Mouse (Mus musculus): ENCODE results near the gene Kif3b. TPM values are rescaled to one million over a fixed set of nuclear protein-coding genes. Genes with fewer than 3 reads are reported as not detected.
"Not testable (repeated sequence)": the region's sequence is repeated elsewhere in the genome, so short reads cannot be mapped to it uniquely, and the experiment has no call there.

Kif3b gene
- 1 to 10 TPM; 3.4 to 4.0 TPM for total RNA-seq (2021)
- long read RNA-seq, experiment 1, partial matches to known transcripts = 0 of 3 reads
- long read RNA-seq, experiment 1, other reads (novel, unspliced or antisense) = 3 of 3 reads
- long read RNA-seq, experiment 2, full-length matches to known transcripts = 1 of 7 reads
- long read RNA-seq, experiment 2, partial matches to known transcripts = 0 of 7 reads
- long read RNA-seq, experiment 2, other reads (novel, unspliced or antisense) = 6 of 7 reads

DNA sequence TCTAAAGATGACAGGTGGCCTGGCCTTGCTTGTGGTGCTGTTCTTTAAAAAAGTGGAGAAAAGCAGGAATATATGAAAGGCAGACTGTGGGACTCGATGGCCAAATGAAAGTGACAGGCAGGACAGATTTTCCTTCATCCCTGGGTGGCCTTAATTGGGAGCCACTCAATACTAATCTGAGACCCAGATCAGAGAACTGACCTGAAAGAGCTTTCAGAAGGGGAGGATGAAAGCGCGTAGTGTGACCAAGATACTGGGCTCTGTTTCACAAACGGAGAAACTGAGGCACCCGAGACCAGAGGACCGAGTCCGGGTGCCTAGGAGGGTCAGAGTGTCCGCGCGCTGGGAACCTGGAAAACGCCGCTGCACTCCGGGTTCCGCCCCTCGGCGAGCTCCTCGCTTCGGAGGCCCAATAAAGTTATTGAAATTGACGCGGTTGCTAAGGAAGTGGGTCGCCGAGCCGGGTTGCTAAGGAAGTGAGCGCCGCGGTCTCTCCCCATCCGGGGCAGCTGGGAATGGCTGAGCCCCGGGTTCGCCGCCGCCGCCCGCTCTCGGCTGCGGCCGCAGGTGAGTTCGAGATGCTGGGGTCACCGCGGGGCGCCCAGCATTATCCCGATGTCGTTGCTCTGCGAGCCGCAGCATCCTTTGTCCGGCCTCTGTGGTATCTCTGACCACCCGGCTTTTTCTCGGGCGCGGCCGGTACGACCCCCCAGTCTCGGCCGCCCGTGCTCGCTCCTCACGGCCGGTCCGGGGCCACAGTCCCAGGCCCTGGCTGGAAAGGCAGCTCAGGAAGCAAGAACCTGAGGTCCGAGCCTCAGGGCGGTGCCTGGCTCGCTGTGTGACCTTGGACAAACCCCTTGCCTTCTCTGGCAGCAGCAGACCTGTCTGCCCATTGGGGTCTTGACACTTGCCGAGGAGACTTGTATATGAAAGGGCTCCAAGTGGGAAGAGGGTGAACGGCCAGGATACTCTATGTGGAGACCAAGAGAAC, at the start of gene Kif3b:
Gene Kif3b, plus strand, starts transcription at position 476 of the 991 bp plus-strand sequence.
- DNase-seq = peak; percentile 84

DNA sequence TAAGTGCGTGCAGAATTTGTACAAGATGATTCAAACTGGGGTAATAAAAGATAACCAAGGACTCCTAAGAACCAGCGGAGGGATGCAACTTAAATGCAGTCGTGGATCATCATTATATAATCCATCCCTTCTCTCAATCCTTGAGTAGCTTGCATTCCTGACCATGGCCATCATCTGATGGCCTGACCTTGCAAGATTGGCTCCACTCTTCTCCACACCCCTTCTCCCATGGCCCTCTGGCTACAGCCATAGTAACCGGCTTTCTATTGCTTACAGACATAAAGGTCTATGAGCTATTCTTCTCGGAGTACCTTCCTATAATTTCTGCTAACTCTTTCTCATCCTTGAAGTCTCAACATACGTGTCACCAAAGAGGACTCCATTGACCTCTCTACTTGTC, 49.1 kb upstream of the Kif3b start:
- DNase-seq = no peak

GRCm38 (mm10) chr2:153249751-153250150, 41.5 kb upstream of the Kif3b start:
- no peak for DNase-seq

GRCm38 (mm10) chr2:153256604-153257003, 34.6 kb upstream of the Kif3b start:
- no peak for DNase-seq

- DNase-seq = no peak
Measured at GRCm38 (mm10) chr2:153259030-153259863, 32.0 kb upstream of the Kif3b start.

DNA sequence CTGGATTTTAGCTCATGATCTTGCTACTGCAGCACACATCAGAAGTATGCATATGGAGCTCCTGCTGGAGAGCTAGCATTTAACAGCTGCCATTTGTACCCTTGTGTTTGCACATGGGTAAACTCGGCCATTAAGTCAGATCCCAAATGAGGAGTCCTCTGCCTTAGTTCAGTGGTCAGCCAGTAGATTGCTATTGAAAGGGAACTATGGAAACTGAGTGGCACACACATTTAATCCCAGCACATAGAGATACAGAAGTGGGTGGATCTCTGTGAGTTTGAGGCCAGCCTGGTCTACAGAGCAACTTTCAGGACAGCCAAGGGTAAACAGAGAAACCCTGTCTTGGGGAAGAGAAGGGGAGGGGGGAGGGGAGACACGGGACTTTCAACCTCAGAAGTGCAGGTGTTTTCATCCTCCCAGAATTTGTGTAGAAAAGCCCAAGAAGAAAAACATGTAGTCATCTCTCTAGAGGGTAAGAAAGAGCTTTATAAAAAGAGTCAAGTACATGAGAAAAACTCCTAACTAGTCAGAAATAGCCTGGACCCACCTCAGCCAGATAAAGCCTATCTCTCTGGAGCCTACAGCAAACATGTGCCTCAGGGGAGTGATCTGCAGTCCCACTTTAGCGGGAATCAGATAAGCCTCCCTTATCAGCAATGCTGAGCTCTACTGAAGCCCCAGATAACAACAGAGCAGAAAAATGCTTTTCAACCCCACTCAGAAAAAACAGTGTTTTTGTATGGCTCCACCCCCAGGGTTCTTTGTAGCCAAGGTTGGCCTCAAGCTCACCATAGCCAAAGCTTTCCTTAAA, 31.1 kb upstream of the Kif3b start:
- no peak for DNase-seq

- DNase-seq = no peak
Measured at GRCm38 (mm10) chr2:153263053-153263452, 28.2 kb upstream of the Kif3b start.

DNA sequence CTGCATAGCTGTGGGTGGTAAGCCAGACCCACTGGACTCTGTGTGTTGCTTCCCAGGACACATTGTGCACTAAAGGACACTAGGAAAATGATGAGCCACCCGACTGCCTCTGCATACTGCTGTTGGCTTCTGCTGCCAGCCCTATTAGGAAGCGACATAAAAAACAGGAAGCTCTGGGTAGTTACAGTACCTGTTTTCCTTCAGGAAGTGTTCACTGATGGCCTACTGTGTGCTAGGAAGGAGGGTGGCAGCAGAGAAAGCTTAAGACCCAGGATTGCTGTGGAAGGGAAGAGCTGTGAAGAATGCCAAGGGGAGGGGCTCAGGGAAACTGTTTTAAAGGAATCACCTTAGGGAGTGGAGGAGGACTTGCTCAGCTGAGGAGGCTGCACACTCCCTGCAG, 23.9 kb upstream of the Kif3b start:
- DNase-seq = no peak

DNA sequence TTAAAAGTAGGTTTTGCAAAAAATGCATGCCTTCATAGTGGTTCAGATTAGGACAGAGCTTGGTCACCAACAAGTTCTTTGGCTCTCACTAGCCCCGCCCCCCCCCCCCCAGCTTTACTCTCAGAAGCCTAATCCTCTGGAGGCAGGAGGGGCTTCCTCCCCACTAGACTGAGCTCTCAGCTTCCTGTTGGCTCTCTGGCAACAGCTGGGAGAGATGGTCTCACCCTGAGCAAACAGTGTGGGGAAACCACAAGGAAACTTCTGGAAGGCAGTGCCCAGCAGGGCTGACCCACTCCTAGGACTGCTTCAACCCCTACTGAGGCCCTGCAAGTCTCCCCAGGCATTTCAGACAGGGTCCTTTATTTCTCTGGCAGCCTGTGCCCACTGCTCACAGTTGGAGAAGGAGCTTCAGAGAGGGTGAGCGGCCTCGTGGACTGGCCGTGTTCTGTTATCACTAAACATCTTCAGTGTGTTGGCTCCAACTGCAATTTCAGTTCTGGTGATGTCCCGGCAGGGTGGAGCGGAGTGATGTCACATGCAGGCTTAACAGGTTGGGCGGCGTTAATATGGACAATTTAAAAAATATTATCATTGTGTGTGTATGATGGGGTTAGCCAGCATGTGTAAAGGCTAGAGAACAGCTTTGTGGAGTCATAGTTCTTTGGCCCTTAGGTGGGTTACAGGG, 20.8 kb upstream of the Kif3b start:
- DNase-seq = not testable (repeated sequence)

DNA sequence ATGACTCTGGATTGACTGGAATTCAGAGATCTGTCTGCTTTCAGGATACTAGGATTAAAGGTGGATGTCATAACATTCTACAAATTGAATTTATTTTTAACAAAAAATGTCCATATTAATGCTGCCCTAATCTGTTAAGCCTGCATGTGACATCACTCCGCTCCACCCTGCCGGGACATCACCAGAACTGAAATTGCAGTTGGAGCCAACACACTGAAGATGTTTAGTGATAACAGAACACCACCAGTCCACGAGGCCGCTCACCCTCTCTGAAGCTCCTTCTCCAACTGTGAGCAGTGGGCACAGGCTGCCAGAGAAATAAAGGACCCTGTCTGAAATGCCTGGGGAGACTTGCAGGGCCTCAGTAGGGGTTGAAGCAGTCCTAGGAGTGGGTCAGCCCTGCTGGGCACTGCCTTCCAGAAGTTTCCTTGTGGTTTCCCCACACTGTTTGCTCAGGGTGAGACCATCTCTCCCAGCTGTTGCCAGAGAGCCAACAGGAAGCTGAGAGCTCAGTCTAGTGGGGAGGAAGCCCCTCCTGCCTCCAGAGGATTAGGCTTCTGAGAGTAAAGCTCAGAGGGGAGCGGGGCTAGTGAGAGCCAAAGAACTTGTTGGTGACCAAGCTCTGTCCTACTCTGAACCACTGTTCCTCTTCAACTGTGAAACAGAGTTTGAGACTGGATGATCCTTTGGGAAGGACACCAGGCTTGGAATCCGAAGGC, 16.9 kb upstream of the Kif3b start:
- not testable (repeated sequence) for DNase-seq

GRCm38 (mm10) chr2:153274919-153275247, 16.3 kb upstream of the Kif3b start:
- DNase-seq = no peak

DNA sequence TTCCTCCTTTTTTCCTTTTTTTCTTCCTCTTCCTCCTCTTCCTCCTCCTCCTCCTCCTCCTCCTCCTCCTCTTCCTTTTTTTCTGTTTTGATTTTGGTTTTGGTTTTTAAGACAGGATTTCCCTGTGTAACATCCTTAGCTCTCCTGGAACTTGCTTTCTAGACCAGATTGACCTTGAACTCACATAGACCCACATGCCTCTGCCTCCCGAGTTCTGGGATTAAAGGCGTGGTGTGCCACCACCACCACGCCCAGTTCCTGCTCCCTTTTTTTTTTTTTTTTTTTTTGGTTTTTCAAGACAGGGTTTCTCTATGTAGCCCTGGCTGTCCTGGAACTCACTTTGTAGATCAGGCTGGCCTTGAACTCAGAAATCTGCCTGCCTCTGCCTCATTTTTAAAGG, 15.6 kb upstream of the Kif3b start:
- DNase-seq = not testable (repeated sequence)

GRCm38 (mm10) chr2:153276440-153276839, 14.8 kb upstream of the Kif3b start:
- DNase-seq = no peak

GRCm38 (mm10) chr2:153276846-153277245, 14.4 kb upstream of the Kif3b start:
- DNase-seq = not testable (repeated sequence)

GRCm38 (mm10) chr2:153278357-153278756, 12.9 kb upstream of the Kif3b start:
- DNase-seq = no peak

DNA sequence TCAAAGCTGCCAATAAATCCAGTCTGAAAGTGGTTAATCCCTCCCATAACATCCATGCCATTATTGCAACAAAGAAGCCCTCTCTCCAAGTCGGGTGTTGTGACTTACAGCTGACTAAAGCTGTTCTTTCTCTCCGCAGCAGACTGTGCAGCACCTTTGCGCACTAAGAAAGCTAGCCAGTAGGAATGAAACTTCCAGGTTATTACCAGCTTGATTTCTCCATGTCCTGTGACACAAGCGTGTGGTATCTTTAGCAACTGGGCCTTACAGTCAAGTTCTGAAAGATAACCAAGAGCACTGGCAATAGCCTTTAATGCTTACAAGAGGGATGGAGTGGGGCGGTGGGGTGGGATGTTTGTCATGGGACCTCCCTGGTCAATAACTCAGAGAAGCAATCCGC, 7.3 kb upstream of the Kif3b start:
- DNase-seq = no peak

DNA sequence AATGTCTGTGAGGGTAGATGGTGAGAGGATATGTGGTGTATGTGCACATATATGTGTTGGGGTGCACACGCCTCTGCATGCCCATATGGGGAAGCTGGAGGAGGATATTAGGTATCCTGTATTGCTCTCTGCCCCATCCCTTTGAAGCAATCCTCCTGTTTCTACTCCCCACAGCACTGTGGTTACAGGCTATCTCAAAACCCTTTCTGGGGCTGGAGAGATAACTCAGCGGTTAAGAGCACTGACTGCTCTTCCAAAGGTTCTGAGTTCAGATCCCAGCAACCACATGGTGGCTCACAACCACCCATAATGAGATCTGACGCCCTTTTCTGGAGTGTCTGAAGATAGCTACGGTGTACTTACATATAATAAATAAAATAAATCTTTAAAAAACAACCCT, 4.7 kb upstream of the Kif3b start:
- DNase-seq = no peak

DNA sequence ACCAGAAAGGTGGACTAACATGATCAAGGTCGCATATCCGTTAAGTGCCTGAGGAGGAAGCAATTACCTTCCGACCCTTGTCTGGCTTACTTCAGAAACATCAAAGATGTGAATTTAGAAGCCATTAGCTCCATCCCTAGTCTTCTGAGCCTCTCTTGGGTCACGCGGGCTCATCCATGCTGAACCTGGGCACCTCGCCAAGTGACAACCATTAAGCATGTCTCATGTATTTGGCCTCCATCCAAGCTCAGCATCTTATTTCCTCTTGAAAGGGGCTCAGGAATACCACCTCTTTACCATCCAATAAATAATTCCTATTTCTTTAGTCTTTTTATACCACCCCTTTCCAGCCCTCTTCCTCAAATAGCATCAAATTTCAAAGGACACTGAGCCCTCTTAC, 3.4 kb upstream of the Kif3b start:
- DNase-seq = no peak

- no peak for DNase-seq
Measured at GRCm38 (mm10) chr2:153292305-153292861, 1.2 kb downstream of the Kif3b start.

GRCm38 (mm10) chr2:153295196-153295595, 4.0 kb downstream of the Kif3b start:
- DNase-seq = no peak
